Mouse (Mus musculus) testis, adult 2 months (tissue): Measurements from ENCODE around the gene Stab2. TPM values are rescaled to one million over a fixed set of nuclear protein-coding genes. Genes with fewer than 3 reads are reported as not detected.

Source experiments
- H3K27ac ChIP-seq: fragments of 200-500 bp; 2 replicates; pipeline ENCODE4 v1.5.1; 2012; ENCODE audit warnings: low read depth, low read length; ENCODE audit not compliant: control insufficient read depth, insufficient read depth
- H3K27me3 ChIP-seq: fragments of 200-500 bp; 2 replicates; pipeline ENCODE4 v1.6.1; 2012; ENCODE audit warnings: mild to moderate bottlenecking, low read length, moderate library complexity; ENCODE audit not compliant: control insufficient read depth, insufficient read depth
- H3K36me3 ChIP-seq: fragments of 200-500 bp; 2 replicates; pipeline ENCODE4 v1.6.1; 2012; ENCODE audit warnings: mild to moderate bottlenecking, low read length; ENCODE audit not compliant: control insufficient read depth, insufficient read depth
- H3K4me1 ChIP-seq: fragments of 200-500 bp; 2 replicates; pipeline ENCODE4 v1.6.1; 2012; ENCODE audit warnings: low read length; ENCODE audit not compliant: control insufficient read depth, insufficient read depth
- H3K4me3 ChIP-seq: fragments of 200-500 bp; 2 replicates; pipeline ENCODE4 v1.5.1; 2012; ENCODE audit warnings: low read depth, mild to moderate bottlenecking, low read length, moderate library complexity, mixed read lengths; ENCODE audit not compliant: control insufficient read depth
- CTCF ChIP-seq: fragments of 200-500 bp; IDR thresholded peaks from 2 replicates; pipeline ENCODE4 v1.5.1; 2012; ENCODE audit warnings: low read depth, mild to moderate bottlenecking, inconsistent platforms, low read length, moderate library complexity; ENCODE audit not compliant: control insufficient read depth, insufficient read depth, insufficient replicate concordance
- POLR2A ChIP-seq: fragments of 200-500 bp; IDR thresholded peaks from 2 replicates; pipeline ENCODE4 v1.6.1; 2012; ENCODE audit warnings: low read depth, mild to moderate bottlenecking, inconsistent platforms, low read length, moderate library complexity; ENCODE audit not compliant: control insufficient read depth
- polyA plus RNA-seq: library from polyadenylated mRNA; depleted of rRNA; stranded (reverse); fragments of >200 nt; gene quantifications from 2 replicates; pipeline ENCODE4 v1.2.3, GENCODE M21; 2012

Stab2 gene
- polyA plus RNA-seq, 1 experiment, result 6.5 TPM

DNA sequence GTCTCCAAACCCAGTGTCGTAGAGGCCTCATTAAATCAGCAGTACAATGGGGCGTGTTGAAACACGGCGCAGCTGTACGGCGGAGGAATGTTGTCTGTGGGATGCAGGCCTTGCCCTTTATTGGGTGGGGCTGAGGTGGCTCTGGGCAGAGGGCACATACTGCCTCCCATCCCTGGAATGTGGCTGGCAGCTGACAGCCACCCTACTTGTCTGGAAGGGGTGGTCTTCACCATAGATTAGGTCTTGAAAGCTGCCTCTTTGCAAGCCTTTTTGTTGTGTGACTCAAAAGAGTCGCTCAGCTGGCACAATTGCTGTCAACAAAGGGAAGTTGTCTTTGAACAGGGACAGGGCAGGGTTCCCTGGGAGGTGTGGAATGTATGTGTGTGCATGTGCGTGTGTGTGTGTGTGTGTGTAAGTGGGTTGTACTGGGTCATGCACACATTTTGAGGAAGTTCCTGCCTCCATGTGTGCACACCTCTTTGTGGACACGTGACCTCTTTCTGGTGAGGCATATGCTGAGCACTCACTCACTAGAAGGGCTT, 8.4 kb upstream of the Stab2 start:
- Histone ChIP-seq H3K4me1 (no peaks in the 10 kb centered on the region), H3K27ac (no peak overlapping the region), H3K4me3 (no peak overlapping the region), H3K27me3 (no peaks in the 10 kb centered on the region), H3K36me3 (no peaks in the 10 kb centered on the region)
- TF ChIP-seq CTCF, result no peak
- no peak for TF ChIP-seq POLR2A

DNA sequence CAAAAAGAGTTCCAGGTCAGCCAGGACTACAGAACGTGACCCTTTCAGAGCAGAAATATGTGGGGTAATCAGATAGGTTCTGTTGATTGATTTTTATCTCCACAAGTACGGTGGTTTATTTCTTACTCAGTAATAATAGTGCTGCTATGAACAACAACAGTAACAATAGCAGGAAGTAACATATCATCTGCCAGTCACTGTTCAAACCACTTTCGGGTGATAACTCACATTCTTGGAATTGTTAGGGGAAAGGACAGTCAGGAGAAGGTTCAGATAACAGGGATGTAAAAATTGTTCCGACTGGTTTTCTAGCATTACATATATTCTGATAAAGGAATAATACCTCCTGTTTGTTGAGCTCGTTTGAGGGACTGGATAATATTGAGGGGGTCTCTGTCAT, 7.6 kb upstream of the Stab2 start:
- H3K4me3 ChIP-seq, result no peak overlapping the region
- no peaks in the 10 kb centered on the region for H3K36me3 ChIP-seq
- no peak overlapping the region for H3K27ac ChIP-seq
- no peaks in the 10 kb centered on the region for H3K4me1 ChIP-seq
- no peak for TF ChIP-seq POLR2A
- no peak for TF ChIP-seq CTCF
- H3K27me3 ChIP-seq, result no peaks in the 10 kb centered on the region

DNA sequence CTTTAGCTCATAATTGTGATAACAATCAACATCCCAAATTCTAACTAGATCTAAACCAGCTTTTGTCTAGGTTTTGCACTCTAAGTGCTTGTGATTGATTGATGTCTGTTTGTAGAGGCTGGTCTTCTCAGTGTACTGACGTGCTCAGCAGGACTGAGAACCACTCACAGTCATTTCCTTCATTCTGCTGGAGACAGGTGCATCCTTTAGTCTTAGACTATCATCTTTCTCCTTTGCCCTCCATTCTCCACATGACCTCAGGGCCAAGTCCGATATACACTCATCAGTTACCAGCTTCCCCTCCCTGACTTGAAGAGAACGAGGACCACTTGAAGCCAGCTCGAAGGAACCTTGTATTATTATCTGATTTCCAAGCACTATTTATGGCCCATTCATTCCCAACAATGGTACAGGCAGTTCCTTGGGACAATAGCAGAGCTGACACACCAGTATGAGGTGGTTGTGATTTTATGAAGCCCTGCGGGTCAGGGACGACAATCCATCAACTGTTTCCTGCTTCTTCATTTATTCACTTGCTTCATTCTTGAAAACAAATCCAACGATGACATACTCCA, 6.7 kb upstream of the Stab2 start:
- Histone ChIP-seq H3K4me3 (no peak overlapping the region), H3K27me3 (no peaks in the 10 kb centered on the region), H3K36me3 (no peaks in the 10 kb centered on the region), H3K4me1 (no peaks in the 10 kb centered on the region), H3K27ac (no peak overlapping the region)
- TF ChIP-seq POLR2A (no peak), CTCF (no peak)

DNA sequence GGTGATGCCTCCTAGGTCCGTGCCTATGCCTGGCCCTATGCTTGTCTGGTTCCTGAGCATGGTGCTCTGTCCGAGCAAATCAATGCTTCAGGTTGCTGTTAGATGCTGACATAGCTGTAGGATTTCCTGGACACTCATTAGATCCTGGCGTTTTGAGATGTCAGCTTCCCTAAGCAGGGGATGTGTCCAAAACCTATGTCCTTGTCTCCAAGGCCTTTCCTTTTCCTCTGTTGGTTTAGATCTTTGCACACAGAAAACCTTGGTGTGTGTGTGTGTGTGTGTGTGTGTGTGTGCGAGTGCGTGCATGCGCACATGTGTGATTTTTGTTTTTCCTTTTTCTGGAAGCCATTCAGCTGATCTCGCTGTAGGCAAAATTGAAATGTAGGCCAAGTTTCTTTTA, 4.3 kb upstream of the Stab2 start:
- no peaks in the 10 kb centered on the region for H3K27me3 ChIP-seq
- no peaks in the 10 kb centered on the region for H3K36me3 ChIP-seq
- TF ChIP-seq CTCF (no peak), POLR2A (no peak)
- no peak overlapping the region for H3K4me3 ChIP-seq
- H3K27ac ChIP-seq, result no peak overlapping the region
- H3K4me1 ChIP-seq, result no peaks in the 10 kb centered on the region

DNA sequence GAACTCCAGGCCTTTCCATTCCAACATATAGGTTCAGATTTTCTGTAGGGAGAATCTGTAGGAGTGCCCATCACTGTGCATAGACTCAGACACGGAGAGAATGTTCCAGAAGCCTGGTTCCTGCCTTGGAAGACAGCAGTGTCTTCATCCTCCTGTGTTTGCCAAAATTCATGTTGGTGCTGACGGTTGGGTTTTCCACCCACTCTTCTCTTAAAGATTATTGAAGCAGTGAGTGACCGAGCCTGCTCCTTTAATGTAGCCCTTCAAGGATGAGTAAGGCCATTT, 332 bp upstream of the Stab2 start:
- Histone ChIP-seq H3K4me3 (no peak overlapping the region), H3K27me3 (no peaks in the 10 kb centered on the region), H3K36me3 (no peaks in the 10 kb centered on the region), H3K4me1 (no peaks in the 10 kb centered on the region), H3K27ac (no peak overlapping the region)
- TF ChIP-seq CTCF, result no peak
- no peak for TF ChIP-seq POLR2A

DNA sequence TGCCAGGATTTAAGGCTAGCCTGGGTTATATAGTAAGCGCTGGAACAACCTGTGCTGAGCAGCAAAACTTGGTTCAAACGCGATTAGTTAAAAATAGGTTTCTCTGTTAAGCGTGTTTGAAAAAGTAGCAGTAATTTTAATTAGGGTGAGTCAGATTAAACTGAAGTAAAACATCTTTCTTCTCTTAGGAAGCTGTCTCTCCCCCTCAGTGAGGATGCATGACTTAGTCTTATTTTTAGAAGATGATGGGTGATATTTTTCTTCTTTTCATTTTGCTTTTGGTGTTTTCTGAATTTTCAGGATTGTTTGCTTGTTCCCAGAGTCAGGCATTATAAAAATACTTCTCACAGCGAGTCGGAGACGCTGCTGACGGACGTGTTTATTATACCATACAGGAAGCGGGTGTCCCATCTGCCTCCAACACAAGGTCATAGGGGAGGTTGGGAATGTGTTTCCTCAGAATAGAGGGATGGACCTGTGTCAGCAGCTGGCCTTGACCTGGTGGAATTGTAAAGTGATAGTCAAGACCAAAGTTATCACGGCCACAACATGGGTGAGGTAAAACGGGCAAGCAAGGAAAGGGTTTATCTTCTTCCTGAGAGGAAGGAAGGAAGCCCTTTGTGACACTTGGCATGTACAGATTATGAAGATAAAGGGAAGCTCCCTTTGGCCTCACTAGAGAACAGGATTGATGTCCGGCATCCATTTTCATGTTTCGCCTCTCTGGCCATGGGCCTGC, 15.4 kb downstream of the Stab2 start:
- H3K36me3 ChIP-seq, result no peaks in the 10 kb centered on the region
- no peak overlapping the region for H3K4me3 ChIP-seq
- no peak overlapping the region for H3K27ac ChIP-seq
- TF ChIP-seq CTCF, result no peak
- no peak for TF ChIP-seq POLR2A
- no peaks in the 10 kb centered on the region for H3K4me1 ChIP-seq
- H3K27me3 ChIP-seq, result no peaks in the 10 kb centered on the region

DNA sequence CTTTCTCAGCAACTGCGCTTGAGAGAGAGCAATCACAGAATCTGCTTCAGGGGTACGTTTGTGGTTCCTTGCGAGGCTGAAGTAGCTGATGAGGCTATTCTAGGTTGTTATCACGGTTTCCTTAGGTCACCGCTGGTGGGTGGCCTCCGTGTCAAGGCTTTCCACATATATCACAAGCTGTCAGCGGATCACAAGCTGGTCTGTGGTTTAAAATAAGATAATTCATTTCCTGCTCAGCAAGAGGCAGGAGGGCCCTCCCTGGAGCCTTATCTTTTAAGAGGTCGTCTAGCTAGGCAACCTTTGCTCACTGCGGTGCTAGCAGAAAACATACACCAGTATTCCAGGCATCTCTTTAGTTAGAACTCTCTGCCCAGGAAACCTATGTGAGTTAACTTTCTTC, 17.2 kb downstream of the Stab2 start:
- TF ChIP-seq POLR2A (no peak), CTCF (no peak)
- Histone ChIP-seq H3K4me3 (no peak overlapping the region), H3K36me3 (no peaks in the 10 kb centered on the region), H3K4me1 (no peaks in the 10 kb centered on the region), H3K27ac (no peak overlapping the region), H3K27me3 (no peaks in the 10 kb centered on the region)

DNA sequence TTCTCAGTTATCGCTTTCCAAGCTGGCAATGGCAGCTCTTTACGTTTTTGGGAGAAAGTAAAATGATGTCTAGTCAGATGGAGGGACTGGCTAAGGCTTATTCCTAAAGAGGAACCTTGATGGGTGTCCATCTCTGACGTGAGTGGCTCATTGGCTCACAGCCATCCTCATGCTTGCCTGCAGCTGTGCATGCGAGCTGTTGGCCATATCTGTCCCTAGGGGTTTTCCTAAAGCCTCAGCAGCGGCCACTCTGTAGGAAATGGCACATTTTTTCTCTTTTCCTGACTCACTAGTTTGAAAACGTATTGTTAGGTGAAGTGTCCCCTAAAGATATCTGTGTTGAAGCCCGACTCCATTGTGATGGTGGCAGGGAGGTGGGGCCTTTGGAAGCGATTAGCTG, 18.0 kb downstream of the Stab2 start:
- TF ChIP-seq POLR2A (no peak), CTCF (no peak)
- no peaks in the 10 kb centered on the region for H3K4me1 ChIP-seq
- H3K4me3 ChIP-seq, result no peak overlapping the region
- H3K27me3 ChIP-seq, result no peaks in the 10 kb centered on the region
- H3K27ac ChIP-seq, result no peak overlapping the region
- H3K36me3 ChIP-seq, result no peaks in the 10 kb centered on the region
